15 mouse cellular contexts compared by ENCODE assay signal in the genomic region with DNA sequence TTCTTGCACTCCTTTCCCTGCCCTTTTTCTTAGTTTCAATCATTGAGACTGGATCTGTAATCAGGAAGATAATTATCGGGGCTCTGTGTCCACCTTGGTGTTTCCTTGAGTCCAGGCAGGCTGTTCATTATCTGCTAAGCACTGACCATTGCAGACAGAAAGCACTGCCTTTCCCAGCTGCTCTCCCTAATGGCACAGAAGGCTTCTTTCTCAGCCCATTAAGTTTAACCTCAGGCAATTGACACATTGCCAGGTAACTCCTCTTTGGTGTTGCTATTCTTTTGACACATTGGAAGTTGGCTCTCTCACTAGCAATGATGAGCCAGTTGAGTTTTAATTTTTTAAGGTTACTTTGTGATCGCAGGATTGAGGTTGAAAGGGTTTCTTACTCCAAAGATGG.
"Had no signal": no experiment of that assay in that cellular context is flagged by ENCODE, and none has a peak within 500 bp of the region (broad histone marks: within the 10 kb centered on the region; RNA-seq: fewer than 3 reads in every experiment).

No protein-coding gene starts in this region.

- H3K27ac ChIP-seq: kidney, embryonic 15.5 days; left cerebral cortex, adult 2 months; limb, embryonic 12.5 days; liver, embryonic 13.5 days; lung, embryonic 15.5 days; macrophage; stomach, postnatal 0 days had no signal

- H3K9ac ChIP-seq: kidney, embryonic 15.5 days; limb, embryonic 12.5 days; liver, embryonic 13.5 days; liver, postnatal 0 days; lung, embryonic 15.5 days had no signal

- H3K4me1 ChIP-seq: kidney, embryonic 15.5 days; limb, embryonic 12.5 days; liver, embryonic 13.5 days; lung, embryonic 15.5 days; megakaryocyte, embryonic 14.5 days had no signal

- DNase-seq: kidney, adult 2 months; kidney, postnatal 14 days; liver; liver, embryonic 13.5 days; liver, postnatal 0 days; lung, postnatal 14 days; thymus, postnatal 4 days had no signal

- H3K36me3 ChIP-seq: kidney, embryonic 15.5 days; limb, embryonic 12.5 days; liver, embryonic 13.5 days; lung, embryonic 15.5 days had no signal

- H3K9me3 ChIP-seq: liver, embryonic 13.5 days; lung, embryonic 15.5 days had no signal

- H3K4me2 ChIP-seq: kidney, embryonic 15.5 days; limb, embryonic 12.5 days; liver, embryonic 13.5 days; lung, embryonic 15.5 days had no signal

- H3K4me3 ChIP-seq: kidney, embryonic 15.5 days; left cerebral cortex, adult 2 months; limb, embryonic 12.5 days; liver, embryonic 13.5 days; lung, embryonic 15.5 days; megakaryocyte, embryonic 14.5 days had no signal

- ATAC-seq: liver, postnatal 0 days; midbrain, embryonic 16.5 days had no signal

- H3K27me3 ChIP-seq: kidney, embryonic 15.5 days; limb, embryonic 12.5 days; liver, embryonic 13.5 days; lung, embryonic 15.5 days; megakaryocyte, embryonic 14.5 days had no signal
